Mouse (Mus musculus) R1 (cell line): ENCODE measurements around the gene BC016579.

ENCODE experiments used
- DNase-seq: peaks from one replicate; pipeline ENCODE4 v3.0.0-alpha.2; 2018; ENCODE audit warnings: low read depth, low spot score

The BC016579 gene

DNA sequence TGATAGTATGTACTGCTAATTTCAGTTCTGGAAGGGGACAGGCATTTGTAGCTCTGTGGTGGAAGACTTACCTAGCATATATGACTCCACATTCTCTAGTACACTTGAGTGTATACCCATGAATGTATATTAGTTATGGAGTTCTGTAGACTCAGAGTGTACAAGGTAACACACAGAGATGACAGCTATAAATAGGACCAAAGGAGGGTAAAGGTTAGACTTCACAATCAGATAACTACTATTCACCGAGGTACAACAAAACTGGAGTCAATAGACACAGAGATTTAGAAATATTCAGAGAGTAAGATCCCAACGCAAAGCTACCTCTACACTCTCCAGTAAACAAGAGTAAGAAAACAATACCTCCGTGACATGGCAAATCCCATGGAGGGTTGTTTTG lies 9.9 kb downstream of the BC016579 start:
- DNase-seq, result no peak

DNA sequence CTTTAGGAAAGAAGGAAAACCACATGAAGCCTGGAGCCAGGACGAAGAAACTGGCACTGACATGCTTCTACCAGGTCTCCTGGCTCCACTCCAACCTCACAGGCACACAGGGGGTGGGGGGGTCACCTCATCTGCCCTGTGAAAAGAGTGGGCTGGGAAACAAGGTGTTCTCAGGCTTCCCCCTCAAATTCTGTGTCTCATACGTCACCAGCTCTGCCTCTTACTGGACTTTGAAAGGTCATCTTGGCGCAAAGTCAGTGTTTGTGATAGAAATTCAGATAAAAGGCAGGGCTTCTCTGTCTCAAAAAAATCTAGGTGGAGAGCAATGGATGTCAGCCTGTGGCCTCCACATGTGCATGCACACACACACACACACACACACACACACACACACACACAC lies 12.6 kb downstream of the BC016579 start:
- no peak for DNase-seq

- DNase-seq, result no peak
These were observed 13.7 kb downstream of the BC016579 start for GRCm38 (mm10) chr16:45640070-45640762.

GRCm38 (mm10) chr16:45635826-45636225 lies 18.0 kb downstream of the BC016579 start:
- no peak for DNase-seq

DNA sequence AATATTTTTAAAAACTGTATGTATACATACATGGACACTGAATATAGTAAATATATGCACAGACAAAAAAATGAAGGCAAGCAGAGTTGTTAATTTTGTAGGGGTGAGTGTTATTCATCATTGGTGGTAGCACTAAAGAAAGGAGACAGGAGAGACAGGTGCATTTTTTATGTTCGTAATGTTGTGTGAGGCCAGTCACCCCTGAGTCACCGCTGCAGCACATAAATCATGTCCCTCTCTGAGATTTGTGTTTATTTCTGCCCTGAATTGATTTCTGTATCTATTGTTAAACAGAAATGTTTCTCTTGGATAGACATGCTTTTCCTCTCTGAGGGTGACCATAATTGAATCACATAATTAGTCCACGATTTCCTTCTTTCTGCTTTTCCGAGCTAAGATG lies 21.4 kb downstream of the BC016579 start:
- no peak for DNase-seq

DNA sequence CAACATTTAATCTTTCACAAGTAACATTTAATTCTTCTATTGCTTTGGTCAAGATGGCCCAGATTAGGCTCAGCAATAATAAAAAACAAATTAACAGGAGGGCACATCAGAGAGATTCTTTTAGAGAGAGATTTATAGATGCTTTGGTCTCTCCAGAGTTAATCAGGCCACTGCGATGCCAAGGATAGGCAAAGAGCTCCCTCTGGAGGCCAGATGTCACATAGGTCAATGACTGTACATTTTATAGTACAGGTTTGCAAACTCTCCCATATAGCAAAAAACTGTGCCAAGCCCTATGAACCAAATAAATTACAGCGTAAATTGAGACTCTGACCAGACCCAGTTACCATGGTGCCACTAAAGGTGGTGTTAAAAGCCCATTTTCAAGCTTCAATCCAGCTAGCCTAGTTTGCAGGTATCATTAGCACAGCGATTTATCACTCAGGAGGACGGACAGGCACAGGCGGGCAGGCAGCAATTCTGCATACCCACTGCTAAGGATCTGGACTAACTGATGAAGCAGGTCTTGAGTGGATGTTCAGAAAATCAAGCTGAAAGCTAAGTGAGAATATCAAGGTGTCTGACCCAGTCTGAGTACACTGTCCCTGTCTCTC lies 23.4 kb downstream of the BC016579 start:
- DNase-seq, result peak; percentile 55

- DNase-seq, result no peak
These were observed 24.3 kb downstream of the BC016579 start for GRCm38 (mm10) chr16:45629497-45630105.

DNA sequence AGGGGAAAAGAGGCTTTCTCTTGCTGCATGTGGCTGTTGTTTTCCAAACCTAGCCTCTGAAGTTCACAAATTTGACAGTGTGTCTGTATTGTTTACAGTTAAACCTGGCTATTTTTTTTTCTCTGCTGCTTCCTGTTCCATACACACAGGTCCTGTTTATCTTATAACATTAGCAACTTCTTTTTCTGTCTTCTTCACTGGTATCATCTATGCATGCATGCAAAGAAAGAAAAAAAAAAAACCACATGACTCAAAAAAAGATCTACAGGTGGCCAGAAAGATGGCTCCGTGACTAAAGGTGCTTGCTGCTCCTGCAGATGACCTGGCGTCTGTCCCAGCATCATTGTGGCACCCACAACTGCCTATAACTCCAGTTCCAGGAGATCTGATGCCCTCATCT lies 28.5 kb downstream of the BC016579 start:
- no peak for DNase-seq

GRCm38 (mm10) chr16:45624791-45625190 lies 29.1 kb downstream of the BC016579 start:
- no peak for DNase-seq

DNA sequence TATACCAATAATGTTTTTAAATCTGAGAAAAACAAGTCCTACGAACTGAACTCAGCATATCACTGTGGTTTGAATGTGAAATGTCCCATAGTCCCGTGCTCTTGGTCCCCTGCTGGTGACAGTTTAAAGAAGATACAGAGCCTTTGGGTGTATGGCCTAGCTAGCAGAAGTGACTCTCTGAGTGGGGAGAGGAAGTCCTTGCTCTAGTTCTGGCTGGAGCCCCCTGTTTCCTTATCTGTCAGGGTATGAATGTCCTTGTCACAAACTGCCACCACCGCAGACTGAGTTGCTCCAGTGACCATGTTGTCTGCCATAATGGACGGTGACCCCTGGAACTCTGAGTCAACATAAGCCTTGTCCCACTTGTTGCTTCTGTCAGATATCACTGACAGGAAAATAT lies 30.6 kb downstream of the BC016579 start:
- DNase-seq, result no peak

DNA sequence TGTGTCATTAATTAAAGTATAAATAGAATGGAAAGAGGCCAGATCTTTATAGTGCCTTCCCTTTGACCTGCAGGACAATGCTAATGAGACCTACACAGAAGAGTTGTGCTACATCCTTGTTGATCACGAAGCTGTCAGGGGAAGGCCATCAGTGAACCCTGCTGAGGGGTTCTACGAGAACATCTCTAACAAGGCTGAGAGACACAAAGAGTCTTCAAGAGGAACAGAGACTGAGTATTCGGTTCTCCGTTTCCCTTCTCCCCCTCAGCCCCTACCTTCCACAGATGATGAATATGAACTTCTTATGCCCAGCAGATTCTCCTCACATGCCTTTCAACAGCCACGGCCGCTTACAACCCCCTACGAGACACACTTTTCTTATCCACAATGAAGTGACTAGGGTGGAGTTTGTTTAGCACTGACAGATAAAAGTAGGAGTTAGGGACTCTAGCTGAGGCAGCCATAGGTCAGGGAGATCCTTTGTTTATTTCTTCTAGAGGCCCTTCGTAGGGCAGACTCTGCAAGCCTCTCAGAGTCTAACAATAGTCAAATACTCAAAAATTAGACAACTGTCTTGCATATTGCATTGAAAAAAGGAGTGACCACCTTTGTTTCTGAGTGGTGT lies 34.0 kb downstream of the BC016579 start:
- no peak for DNase-seq

DNA sequence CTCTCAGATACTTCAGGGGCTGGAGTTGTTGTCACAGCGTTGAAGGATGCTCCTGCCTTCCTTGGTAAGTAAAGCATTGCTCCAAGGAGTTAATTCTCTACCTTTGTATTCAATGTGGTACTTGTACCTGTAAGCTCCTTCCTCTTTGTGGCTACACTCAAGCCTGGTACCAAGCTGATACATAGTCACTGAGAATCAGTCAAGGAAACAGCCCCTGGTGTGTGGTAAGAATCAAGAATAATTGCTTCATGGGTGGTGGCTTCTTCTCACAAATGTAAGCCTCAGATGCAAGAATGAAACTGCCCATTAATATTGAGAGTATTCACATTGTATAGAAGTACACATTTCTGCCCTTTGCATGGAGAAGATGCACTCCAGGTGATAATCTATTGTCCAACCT lies 37.9 kb downstream of the BC016579 start:
- DNase-seq, result no peak

DNA sequence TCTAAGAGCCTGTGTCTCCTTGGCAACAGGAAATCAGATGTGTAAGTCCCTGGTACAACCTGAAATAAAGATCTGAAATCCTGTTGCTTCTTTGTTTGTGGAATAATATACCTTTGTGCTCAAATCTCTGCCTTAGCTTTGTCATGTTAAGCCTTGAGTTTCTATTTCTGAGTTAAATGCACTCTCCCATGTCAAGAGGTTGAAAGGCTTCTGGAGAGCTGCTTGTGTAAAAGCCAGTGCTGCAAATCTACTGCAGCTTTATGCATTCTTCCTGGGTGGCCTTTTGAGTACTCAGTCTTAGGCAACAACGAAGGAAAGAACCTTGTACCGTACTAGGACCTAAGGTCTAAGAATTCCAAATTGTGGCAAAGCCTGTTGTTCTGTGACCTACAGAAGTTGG lies 40.6 kb downstream of the BC016579 start:
- peak; percentile 61 for DNase-seq

DNA sequence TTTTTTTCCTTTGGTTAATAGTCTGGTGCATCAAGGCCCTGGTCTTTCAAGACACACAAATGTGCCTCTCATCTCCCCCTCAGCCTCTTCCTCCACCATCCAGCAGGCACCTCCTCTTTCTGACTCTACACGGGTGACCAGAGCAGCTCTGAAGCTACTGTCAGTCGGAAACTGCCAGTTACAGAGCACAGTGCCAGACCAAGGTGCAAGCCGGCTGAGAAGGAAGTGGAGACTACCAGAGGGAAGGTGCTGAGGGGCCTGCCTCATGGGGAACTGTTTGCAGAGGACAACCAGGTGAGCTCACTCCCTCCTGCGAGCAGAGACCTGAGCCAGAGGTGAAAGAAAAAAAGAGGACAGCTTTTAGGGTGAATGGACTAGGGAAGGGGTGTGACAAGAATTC lies 43.6 kb downstream of the BC016579 start, which contains the start of gene Gcsam:
Gene Gcsam, plus strand, starts transcription at position 114 of the 400 bp plus-strand sequence.
- DNase-seq, result no peak

DNA sequence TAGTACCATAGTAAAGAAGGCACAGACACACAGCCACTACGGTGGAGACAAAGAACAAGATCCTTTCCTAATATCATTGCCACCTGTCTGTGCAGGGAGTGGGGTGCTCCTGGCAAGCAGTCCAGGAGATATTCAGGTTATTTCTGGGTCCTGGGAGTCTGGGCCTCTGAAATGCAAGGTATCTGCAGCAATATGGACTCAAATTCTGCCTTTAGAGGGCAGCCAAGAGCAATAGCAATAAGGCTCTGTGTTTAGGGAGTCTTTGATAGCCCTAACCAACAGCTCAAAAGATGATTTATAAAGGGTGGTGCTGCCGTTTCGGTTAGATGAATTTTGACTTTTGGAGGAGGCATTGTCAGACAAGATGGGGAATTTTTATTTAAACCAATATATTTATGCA lies 44.6 kb downstream of the BC016579 start:
- DNase-seq, result peak; percentile 32

- DNase-seq, result peak; percentile 8
These were observed 45.4 kb downstream of the BC016579 start for GRCm38 (mm10) chr16:45608481-45608954.

- DNase-seq, result no peak
These were observed 58.4 kb downstream of the BC016579 start for GRCm38 (mm10) chr16:45595494-45595893.

- DNase-seq, result peak; percentile 7
These were observed 60.2 kb downstream of the BC016579 start for GRCm38 (mm10) chr16:45593656-45594055.

DNA sequence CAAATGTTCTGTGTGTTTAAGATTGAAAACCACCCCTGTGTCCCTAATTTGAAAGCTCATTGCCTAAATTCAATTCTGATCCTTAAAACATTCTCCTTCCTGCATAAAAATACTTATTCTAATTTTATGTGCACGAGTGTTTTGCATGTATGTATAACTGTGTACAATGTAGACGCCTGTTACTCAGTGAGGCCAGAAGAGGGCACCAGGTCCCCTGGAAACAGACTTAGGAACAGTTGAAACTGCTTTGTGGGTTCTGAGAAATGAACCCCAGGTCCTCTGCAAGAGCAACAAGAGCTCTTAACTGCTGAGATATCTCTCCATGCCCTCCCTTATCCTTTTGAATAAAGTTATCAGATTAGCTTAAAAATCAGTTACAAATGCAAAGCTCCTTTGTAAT lies 71.4 kb downstream of the BC016579 start:
- peak; percentile 27 for DNase-seq

DNA sequence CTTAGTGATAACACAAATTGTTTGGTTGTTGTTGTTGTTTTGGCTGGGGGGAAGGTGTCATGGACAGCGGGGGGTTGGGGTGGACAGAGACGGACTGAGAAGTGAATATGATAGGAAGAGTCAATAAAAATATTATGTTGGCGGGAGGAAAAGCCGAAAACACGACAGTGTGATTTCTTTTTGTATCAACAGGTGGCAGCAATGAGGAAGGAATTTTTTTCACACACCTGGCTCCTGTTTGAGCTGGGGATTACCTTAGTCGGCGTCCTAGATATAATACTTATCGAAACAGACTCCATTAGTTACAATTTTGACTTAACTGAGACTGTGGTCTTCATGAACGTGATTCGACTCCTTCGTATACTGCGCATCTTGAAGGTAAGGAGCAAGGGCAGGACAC lies 74.0 kb downstream of the BC016579 start:
- DNase-seq, result peak; percentile 24
